Mouse (Mus musculus) gastrocnemius, postnatal 10 days (tissue): Measurements from ENCODE around the gene Dlg5. TPM values are rescaled to one million over a fixed set of nuclear protein-coding genes. Genes with fewer than 3 reads are reported as not detected.

Experiments used
- DNase-seq: peaks from one replicate; pipeline ENCODE4 v3.0.0; 2021; ENCODE audit warnings: mixed read lengths
- microRNA-seq, 2 experiments: library from miRNA; unstranded; fragments of <30 nt; microRNA quantifications; one replicate each; pipeline ENCODE4 v1.2.0; 2021
- total RNA-seq, 2 experiments: library from RNA; stranded (reverse); gene quantifications; 2 replicates each; pipeline ENCODE4 v1.2.3; 2021

Gene Dlg5
- total RNA-seq, 2 experiments from 2014 or later = 11.7 to 19.0 TPM

- DNase-seq = no peak
These were observed 121.5 kb downstream of the Dlg5 start for GRCm38 (mm10) chr14:24124171-24124570.

- no peak for DNase-seq
These were observed 139.0 kb downstream of the Dlg5 start for GRCm38 (mm10) chr14:24106734-24107133.

GRCm38 (mm10) chr14:24098828-24099227, 146.9 kb downstream of the Dlg5 start:
- no peak for DNase-seq

GRCm38 (mm10) chr14:24094656-24095055, 151.1 kb downstream of the Dlg5 start:
- DNase-seq = no peak

- no peak for DNase-seq
These were observed 152.5 kb downstream of the Dlg5 start for GRCm38 (mm10) chr14:24093221-24093620.

DNA sequence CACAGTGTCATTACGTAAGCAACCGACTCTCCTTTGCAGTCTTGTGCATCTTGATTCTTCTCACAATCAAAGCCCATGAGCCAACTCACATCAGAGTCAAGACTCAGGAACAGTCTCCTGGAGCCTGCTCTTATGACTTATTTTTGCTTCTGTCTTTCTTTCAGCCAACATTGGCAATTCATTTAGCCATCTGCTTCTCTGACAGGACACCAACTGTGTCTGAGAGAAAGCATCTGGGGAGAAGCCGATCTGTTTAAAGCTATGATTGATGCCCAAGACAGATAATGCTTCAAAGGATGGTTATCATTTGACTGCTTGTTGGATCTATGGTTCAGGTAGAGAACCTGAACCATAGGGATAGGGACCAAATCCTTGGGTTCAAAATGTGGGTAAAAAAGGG, 153.3 kb downstream of the Dlg5 start:
- no peak for DNase-seq

GRCm38 (mm10) chr14:24090790-24091189, 154.9 kb downstream of the Dlg5 start:
- DNase-seq = no peak

- DNase-seq = no peak
These were observed 156.5 kb downstream of the Dlg5 start for GRCm38 (mm10) chr14:24089181-24089580.

DNA sequence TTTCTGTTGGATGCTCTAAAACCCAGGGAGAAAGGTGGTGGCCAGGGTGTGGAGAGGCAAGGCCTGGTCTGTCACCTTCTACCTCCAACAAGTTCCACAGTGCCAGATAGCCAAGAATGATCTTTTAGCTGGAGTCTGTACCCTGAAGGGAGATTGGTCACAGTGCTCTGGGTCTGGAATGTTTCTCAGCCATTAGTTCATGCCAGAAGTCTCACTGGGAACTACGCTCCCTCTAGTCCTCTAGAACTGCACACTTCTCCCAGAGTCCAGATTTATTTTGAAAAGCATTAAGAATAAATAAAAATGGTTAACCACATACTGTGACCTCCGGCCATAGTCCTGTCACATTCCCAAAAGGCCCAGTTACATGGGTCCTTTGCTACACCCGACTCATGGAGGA, 158.3 kb downstream of the Dlg5 start:
- DNase-seq = no peak

DNA sequence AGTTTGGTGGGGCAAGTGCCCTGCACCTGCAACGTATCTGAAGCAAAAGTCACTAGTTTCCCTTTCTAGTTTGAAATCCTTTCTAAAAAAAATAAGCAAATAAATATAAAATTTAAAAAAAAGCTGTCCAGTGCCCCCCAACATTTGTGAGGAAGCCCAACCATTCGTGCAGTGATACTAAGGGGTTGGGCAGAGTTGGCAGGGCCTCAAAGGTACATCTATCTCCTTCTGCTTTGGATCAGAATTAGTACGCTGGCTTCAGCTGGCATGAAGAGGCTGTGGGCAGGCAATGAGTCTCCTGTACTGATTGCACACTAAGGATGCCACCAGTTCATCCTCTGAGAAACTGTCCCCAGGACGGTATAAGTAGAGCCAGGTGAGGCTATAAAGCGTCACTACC, 159.2 kb downstream of the Dlg5 start:
- DNase-seq = no peak

Small RNA genes lying within 50 kb of the gene (microRNA-seq; reads per million reads assigned to microRNA genes)
- 0 reads per million in 2 experiments for gene Mir7210

Other genes with a start within 250 kb of the Dlg5 start
- gene Kcnma1, start 231.4 kb downstream of the Dlg5 start, total RNA-seq = 10 to 100 TPM; 30.1 to 33.2 TPM
- not detected for gene E330034G19Rik, start 47.3 kb upstream of the Dlg5 start, total RNA-seq
- gene Polr3a, start 241.1 kb upstream of the Dlg5 start, total RNA-seq = 10 to 100 TPM in 1 of 2 experiments, 1 to 10 TPM in 1; 8.8 to 12.9 TPM
- 1,000 to 10,000 TPM; 1,158 to 1,240 TPM for gene Rps24, start 241.2 kb upstream of the Dlg5 start, total RNA-seq